Mouse (Mus musculus): Measurements from ENCODE around the gene Gbe1.

- no peak for TF ChIP-seq CTCF (IDR thresholded peaks at IDR 0.05; ENCODE audit: extremely low read depth, insufficient read depth, low read length)
- TF ChIP-seq POLR2A (IDR thresholded peaks at IDR 0.05; ENCODE audit: extremely low read depth, insufficient read depth, low read length): no peak
These were observed 166.7 kb downstream of the Gbe1 start for GRCm38 (mm10) chr16:70480494-70480893.
